Mouse (Mus musculus): ENCODE data around the gene Psma5. TPM values are rescaled to one million over a fixed set of nuclear protein-coding genes. Genes with fewer than 3 reads are reported as not detected.

Psma5 gene
- polyA plus RNA-seq (2017; shearing (Covaris generic)): 156 TPM

GRCm38 (mm10) chr3:108256719-108257637, at the start of gene Psma5:
TSS of gene Psma5 (plus strand) at chr3:108256926.

GRCm38 (mm10) chr3:108210771-108211139, 46.0 kb upstream of the Psma5 start, which contains the start of gene Atxn7l2:
TSS of gene Atxn7l2 (minus strand) at chr3:108210934.

DNA sequence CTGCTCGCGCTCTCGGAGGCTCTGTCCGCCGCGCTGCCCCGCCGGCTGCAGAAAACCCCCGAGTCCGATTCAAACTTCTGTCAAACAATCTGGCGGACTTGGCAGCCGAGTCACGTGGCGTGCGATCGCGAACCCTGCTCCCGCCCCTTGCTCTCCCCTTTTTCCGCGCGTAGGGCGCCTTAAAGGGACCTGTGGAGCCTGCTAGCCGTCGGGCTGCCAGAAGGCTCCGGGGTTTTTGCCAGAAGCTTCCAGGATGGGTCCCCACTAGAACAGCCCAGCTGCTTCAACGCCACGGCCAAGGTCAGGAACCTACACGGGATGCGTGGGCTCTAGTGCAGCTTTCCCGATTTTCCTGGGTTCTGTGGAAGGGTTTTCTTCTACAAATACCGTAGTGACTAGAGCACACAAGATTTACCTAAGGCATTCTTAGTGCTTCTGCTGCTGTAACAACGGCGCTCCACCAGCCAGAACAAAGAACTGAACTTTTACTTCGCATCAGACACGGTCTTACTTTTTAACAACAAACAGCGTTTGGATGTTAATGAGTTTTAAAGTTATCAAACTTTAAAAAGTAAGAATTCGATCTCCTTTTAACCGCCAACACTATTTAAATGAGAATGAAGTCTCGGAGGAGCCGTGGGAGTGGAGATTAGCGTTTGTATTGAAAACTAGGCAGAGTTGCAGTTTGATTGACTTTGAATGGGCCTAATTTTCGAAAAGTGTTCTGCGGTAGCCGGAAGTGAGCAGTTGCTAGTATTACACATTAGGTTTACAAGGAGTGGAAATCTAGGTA, 30.0 kb upstream of the Psma5 start, which contains the start of gene Sypl2:
Gene Sypl2, minus strand, starts transcription at position 91 of the 793 bp plus-strand sequence.

GRCm38 (mm10) chr3:108283781-108284601, 27.3 kb downstream of the Psma5 start, which contains the start of gene Sort1:
TSS of gene Sort1 (plus strand) at chr3:108284082.

Other genes starting within 250 kb of the Psma5 start
- gene Gstm1, start 239.0 kb upstream of the Psma5 start, polyA plus RNA-seq (2017; shearing (Covaris generic)): 4.6 TPM
- 11.1 TPM for gene Gstm4, start 212.0 kb upstream of the Psma5 start, polyA plus RNA-seq (2017; shearing (Covaris generic))
- gene Ampd2, start 170.3 kb upstream of the Psma5 start, polyA plus RNA-seq (2017; shearing (Covaris generic)): 50.0 TPM
- not detected for gene Gnat2, start 164.1 kb upstream of the Psma5 start, polyA plus RNA-seq (2017; shearing (Covaris generic))
- gene Gnai3, start 110.8 kb upstream of the Psma5 start, polyA plus RNA-seq (2017; shearing (Covaris generic)): 217 TPM
- not detected for gene Gpr61, start 102.0 kb upstream of the Psma5 start, polyA plus RNA-seq (2017; shearing (Covaris generic))
- 0.21 TPM for gene Amigo1, start 70.6 kb upstream of the Psma5 start, polyA plus RNA-seq (2017; shearing (Covaris generic))
- 28.0 TPM for gene Cyb561d1, start 55.7 kb upstream of the Psma5 start, polyA plus RNA-seq (2017; shearing (Covaris generic))
- 9.5 TPM for gene Atxn7l2, start 46.0 kb upstream of the Psma5 start, polyA plus RNA-seq (2017; shearing (Covaris generic))
- not detected for gene Sypl2, start 30.3 kb upstream of the Psma5 start, polyA plus RNA-seq (2017; shearing (Covaris generic))
- not detected for gene Sort1, start 27.2 kb downstream of the Psma5 start, polyA plus RNA-seq (2017; shearing (Covaris generic))
- not detected for gene Mybphl, start 108.0 kb downstream of the Psma5 start, polyA plus RNA-seq (2017; shearing (Covaris generic))
- gene Psrc1, start 126.9 kb downstream of the Psma5 start, polyA plus RNA-seq (2017; shearing (Covaris generic)): 2.6 TPM
- gene Celsr2, start 158.6 kb downstream of the Psma5 start, polyA plus RNA-seq (2017; shearing (Covaris generic)): 0.63 TPM
- gene Sars, start 188.3 kb downstream of the Psma5 start, polyA plus RNA-seq (2017; shearing (Covaris generic)): 193 TPM

Measured in CD4-positive, CD25-positive, alpha-beta regulatory T cell, adult 9 weeks (primary cell).